Mouse (Mus musculus) heart, adult 8-10 months (tissue): Measurements from ENCODE around the gene Krt26. TPM values are rescaled to one million over a fixed set of nuclear protein-coding genes. Genes with fewer than 3 reads are reported as not detected.

Experiments used
- DNase-seq: peaks from one replicate; pipeline ENCODE4 v3.0.0; 2022; ENCODE audit warnings: low spot score
- total RNA-seq, 4 experiments: library from RNA; stranded (reverse); gene quantifications; 2 replicates each; pipeline ENCODE4 v1.2.4; 2022

Gene Krt26
- total RNA-seq, 4 experiments from 2014 or later: not detected

GRCm38 (mm10) chr11:99284833-99285312 is 52.9 kb downstream of the Krt26 start, which contains the start of gene Krt24:
Gene Krt24, minus strand, starts transcription at chr11:99285262.
- no peak for DNase-seq

DNA sequence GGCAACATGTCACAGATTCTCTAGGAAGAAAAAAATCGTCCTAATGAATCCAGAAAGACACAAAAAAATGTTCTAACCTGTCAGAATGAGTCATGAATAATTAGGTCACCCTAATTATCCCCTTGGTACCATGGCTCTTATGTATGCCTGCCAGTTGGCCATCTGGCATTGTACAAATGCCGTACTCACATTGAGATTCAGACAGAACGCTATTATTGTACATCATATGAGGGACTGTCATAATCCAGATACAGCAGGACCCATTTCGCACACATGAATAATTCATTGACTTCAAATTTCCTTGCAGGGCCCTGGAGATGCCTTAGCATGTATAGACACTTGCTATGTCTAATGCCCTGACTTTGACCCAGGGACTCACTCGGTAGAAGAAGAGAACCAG is 53.8 kb downstream of the Krt26 start:
- no peak for DNase-seq

GRCm38 (mm10) chr11:99283334-99283733 is 54.4 kb downstream of the Krt26 start:
- no peak for DNase-seq

DNA sequence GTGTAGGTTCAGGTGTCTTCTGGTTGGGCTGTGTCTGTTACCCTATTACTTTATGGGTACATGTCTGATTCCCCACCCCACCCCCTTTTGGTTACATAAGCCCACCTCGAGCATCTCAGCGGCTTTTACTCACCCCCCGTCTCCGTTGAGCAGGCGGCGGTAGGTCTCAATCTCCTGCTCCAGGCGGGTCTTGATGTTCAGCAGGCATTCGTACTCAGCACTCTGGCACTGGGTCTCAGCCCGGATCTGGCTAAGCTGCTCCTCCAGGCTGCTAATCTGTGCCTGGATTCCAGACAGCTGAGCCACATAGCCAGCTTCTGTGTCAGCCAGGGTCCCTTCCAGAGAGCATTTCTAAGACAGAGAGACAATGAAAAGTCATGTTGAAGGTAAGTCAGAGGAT is 56.6 kb downstream of the Krt26 start:
- no peak for DNase-seq

GRCm38 (mm10) chr11:99279986-99280385 is 57.8 kb downstream of the Krt26 start:
- DNase-seq: no peak

Other genes with a start within 250 kb of the Krt26 start
- under 1 TPM; 0.06 to 0.43 (median 0.16) TPM for gene Tns4, start 248.7 kb downstream of the Krt26 start, total RNA-seq
- under 1 TPM in 3 of 4 experiments, not detected in 1; 0.14 to 0.57 (median 0.25) TPM for gene Ccr7, start 182.9 kb downstream of the Krt26 start, total RNA-seq
- 10 to 100 TPM; 34.8 to 44.8 (median 41.2) TPM for gene Smarce1, start 106.9 kb downstream of the Krt26 start, total RNA-seq
- 10 to 100 TPM; 26.5 to 44.5 (median 31.0) TPM for gene Krt222, start 93.9 kb downstream of the Krt26 start, total RNA-seq
- not detected for gene Krt24, start 52.7 kb downstream of the Krt26 start, total RNA-seq
- gene Krt25, start 15.0 kb downstream of the Krt26 start, total RNA-seq: not detected
- gene Krt27, start 13.1 kb upstream of the Krt26 start, total RNA-seq: not detected
- gene Krt28, start 36.9 kb upstream of the Krt26 start, total RNA-seq: not detected
- gene Krt10, start 51.4 kb upstream of the Krt26 start, total RNA-seq: 1 to 10 TPM; 3.3 to 5.8 (median 5.0) TPM
- gene Krt12, start 84.3 kb upstream of the Krt26 start, total RNA-seq: not detected
- gene Krt20, start 100.2 kb upstream of the Krt26 start, total RNA-seq: not detected
- not detected for gene Krt23, start 155.2 kb upstream of the Krt26 start, total RNA-seq
- not detected for gene Krt39, start 183.4 kb upstream of the Krt26 start, total RNA-seq
- not detected for gene Krt40, start 205.2 kb upstream of the Krt26 start, total RNA-seq
- gene Krtap3-3, start 212.9 kb upstream of the Krt26 start, total RNA-seq: not detected
- gene Krtap3-2, start 218.9 kb upstream of the Krt26 start, total RNA-seq: not detected
- gene Gm11939, start 221.5 kb upstream of the Krt26 start, total RNA-seq: not detected
- not detected for gene Krtap3-1, start 228.7 kb upstream of the Krt26 start, total RNA-seq
- not detected for gene Krtap1-5, start 243.1 kb upstream of the Krt26 start, total RNA-seq
- not detected for gene Krtap1-4, start 245.7 kb upstream of the Krt26 start, total RNA-seq